Mouse (Mus musculus) megakaryocyte, embryonic 14.5 days (primary cell): ENCODE measurements around the gene Igsf10.

Source experiments
- FLI1 ChIP-seq: IDR thresholded peaks from 2 replicates; pipeline ENCODE4 v1.6.1; 2012; ENCODE audit warnings: low read length, inconsistent platforms, mixed read lengths
- GATA1 ChIP-seq: IDR thresholded peaks from 3 replicates; pipeline ENCODE4 v1.6.1; 2012; ENCODE audit warnings: mixed read lengths, low read length, inconsistent platforms, borderline replicate concordance

DNA sequence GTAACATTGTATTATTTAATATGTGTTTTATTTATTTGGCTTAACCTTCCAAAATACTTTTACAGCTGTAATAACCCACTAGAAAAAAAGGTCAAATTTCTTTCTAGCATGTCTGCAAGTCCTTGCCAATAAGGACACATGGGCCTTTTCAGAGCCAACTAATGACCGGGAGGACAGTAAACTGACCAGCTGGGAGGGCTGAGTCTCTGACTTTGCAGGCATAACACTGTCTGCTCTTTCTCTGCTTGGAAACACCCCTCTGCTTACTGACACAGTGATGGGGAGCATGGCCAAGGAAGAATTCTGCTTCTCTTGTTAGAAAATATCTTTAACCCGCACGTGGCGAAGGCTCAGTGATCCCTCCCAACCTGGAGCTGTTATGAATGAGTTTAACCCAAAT, 1.2 kb downstream of the Igsf10 start:
- TF ChIP-seq GATA1 (no peak), FLI1 (no peak)
